Mouse (Mus musculus) heart, embryonic 10.5 days (tissue): ENCODE measurements at regions not wholly inside any gene's neighbourhood (a gene's known extent, or its start where the extent isn't known, plus 50 kb on each side); places are given as distances from the start of the nearest gene placed in this dataset.

ENCODE experiments used
- DNase-seq: peaks from one replicate; pipeline ENCODE4 v3.0.0-alpha.2; 2017; ENCODE audit warnings: low spot score
- H3K27ac ChIP-seq: fragments of 300-500 bp; sonication (generic); 2 replicates; pipeline ENCODE4 v1.5.1; 2016; ENCODE audit warnings: mild to moderate bottlenecking
- H3K27me3 ChIP-seq: fragments of 300-500 bp; sonication (generic); 2 replicates; pipeline ENCODE4 v1.6.1; 2016; ENCODE audit warnings: mild to moderate bottlenecking; ENCODE audit not compliant: poor library complexity, insufficient read depth, severe bottlenecking
- H3K36me3 ChIP-seq: fragments of 300-500 bp; sonication (generic); 2 replicates; pipeline ENCODE4 v1.6.1; 2016; ENCODE audit warnings: mild to moderate bottlenecking, moderate library complexity
- H3K4me1 ChIP-seq: fragments of 300-500 bp; sonication (generic); 2 replicates; pipeline ENCODE4 v1.6.1; 2016; ENCODE audit warnings: mild to moderate bottlenecking
- H3K4me3 ChIP-seq: fragments of 300-500 bp; sonication (generic); 2 replicates; pipeline ENCODE4 v1.5.1; 2016; ENCODE audit warnings: mild to moderate bottlenecking, moderate library complexity
- H3K9me3 ChIP-seq: fragments of 300-500 bp; sonication (generic); 2 replicates; pipeline ENCODE4 v1.6.1; 2016; ENCODE audit warnings: mild to moderate bottlenecking, moderate library complexity
- WGBS: fragments of 180-500 bp; shearing (Covaris S2); methylation state at CpG from one replicate; pipeline ENCODE4 v1.1.7; 2016; 5-methylcytosine and 5-hydroxymethylcytosine counted together

DNA sequence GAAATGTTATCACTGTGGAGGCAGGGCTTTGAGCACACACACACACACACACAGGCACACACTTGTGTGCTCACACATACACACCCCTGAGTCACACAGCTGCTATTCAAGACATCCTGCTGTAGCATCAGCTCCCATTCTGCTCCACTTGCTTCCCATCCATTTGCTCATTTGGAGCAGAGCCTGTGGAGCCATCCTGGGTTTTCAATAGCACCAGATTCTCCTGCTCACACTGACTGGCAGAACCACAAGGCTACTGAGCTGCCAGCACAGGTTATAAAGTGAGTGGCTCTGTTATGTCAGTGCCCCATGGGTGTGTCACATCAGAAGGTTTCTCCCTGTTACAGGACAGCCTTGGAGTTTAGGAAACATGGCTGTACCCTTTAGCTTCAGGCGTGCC lies 273.7 kb downstream of the Fzd1 start:
- H3K36me3 ChIP-seq: no peaks in the 10 kb centered on the region
- WGBS: 88% methylated on average over 1 of the region's 1 CpGs
- 0 out of 2 replicates have a peak, but pooled peaks cover 3% of the 10 kb centered on the region for H3K9me3 ChIP-seq
- H3K4me3 ChIP-seq: no peak overlapping the region
- no peaks in the 10 kb centered on the region for H3K27me3 ChIP-seq
- H3K4me1 ChIP-seq: peaks cover 9% of the 10 kb centered on the region
- no peak for DNase-seq
- 0 out of 2 replicates have a peak overlapping the region, but pooled peaks have one; percentile 12 for H3K27ac ChIP-seq

DNA sequence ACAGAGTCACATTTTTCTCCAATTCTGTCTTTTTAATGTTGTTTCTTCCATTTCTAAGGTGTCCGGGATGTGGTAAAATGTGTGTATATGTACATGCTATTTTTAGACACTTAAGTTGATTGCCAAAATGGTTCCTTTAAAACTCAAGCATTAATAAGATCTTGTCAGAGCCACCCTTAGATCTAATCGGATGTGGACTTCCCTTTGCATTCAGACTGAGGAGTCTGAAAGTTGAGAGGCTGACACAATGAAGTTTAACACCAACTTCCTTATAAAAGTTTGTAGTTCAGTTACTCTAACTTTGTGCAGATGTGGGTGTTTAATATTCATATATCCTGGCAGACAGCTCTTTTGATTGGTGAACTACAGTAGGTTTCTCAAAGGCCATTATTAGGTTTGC lies 282.1 kb downstream of the Mterf1b start:
- 89% methylated on average over 2 of the region's 2 CpGs for WGBS
- H3K4me3 ChIP-seq: no peak overlapping the region
- H3K9me3 ChIP-seq: no peaks in the 10 kb centered on the region
- H3K36me3 ChIP-seq: no peaks in the 10 kb centered on the region
- H3K27ac ChIP-seq: no peak overlapping the region
- H3K4me1 ChIP-seq: no peaks in the 10 kb centered on the region
- DNase-seq: no peak
- H3K27me3 ChIP-seq: no peaks in the 10 kb centered on the region
